Mouse (Mus musculus) lung, embryonic 14.5 days (tissue): Measurements from ENCODE around the gene Gm42669. TPM values are rescaled to one million over a fixed set of nuclear protein-coding genes. Genes with fewer than 3 reads are reported as not detected.

ENCODE experiments used
- ATAC-seq: fragments of 200-750 bp; cut with Nextera tagmentation; 2 replicates; pipeline ENCODE4 v1.8.0; 2017; ENCODE audit warnings: mild to moderate bottlenecking, moderate TSS enrichment, moderate library complexity; ENCODE audit not compliant: insufficient read depth
- DNase-seq: peaks from one replicate; pipeline ENCODE4 v3.0.0-alpha.2; 2015
- H3K27ac ChIP-seq: fragments of 300-500 bp; sonication (generic); 2 replicates; pipeline ENCODE4 v1.5.1; 2014; ENCODE audit warnings: low read depth, mild to moderate bottlenecking, moderate library complexity
- H3K27me3 ChIP-seq: fragments of 300-500 bp; sonication (generic); 2 replicates; pipeline ENCODE4 v1.6.1; 2014; ENCODE audit warnings: low read length, control low read depth; ENCODE audit not compliant: insufficient read depth
- H3K36me3 ChIP-seq: fragments of 300-500 bp; sonication (generic); 2 replicates; pipeline ENCODE4 v1.6.1; 2014; ENCODE audit warnings: control low read depth; ENCODE audit not compliant: insufficient read depth
- H3K4me1 ChIP-seq: fragments of 300-500 bp; sonication (generic); 2 replicates; pipeline ENCODE4 v1.6.1; 2014; ENCODE audit warnings: antibody characterized with exemption, control low read depth; ENCODE audit not compliant: insufficient read depth
- H3K4me2 ChIP-seq: fragments of 300-500 bp; sonication (generic); 2 replicates; pipeline ENCODE4 v1.6.1; 2014; ENCODE audit warnings: mild to moderate bottlenecking
- H3K4me3 ChIP-seq: fragments of 300-500 bp; sonication (generic); 2 replicates; pipeline ENCODE4 v1.5.1; 2014; ENCODE audit warnings: low read depth, low read length
- H3K9ac ChIP-seq: fragments of 300-500 bp; sonication (generic); 2 replicates; pipeline ENCODE4 v1.6.1; 2014
- H3K9me3 ChIP-seq: fragments of 300-500 bp; sonication (generic); 2 replicates; pipeline ENCODE4 v1.6.1; 2016; ENCODE audit warnings: low read depth, low read length, control low read depth
- CTCF ChIP-seq: IDR thresholded peaks from 2 replicates; pipeline ENCODE4 v1.5.1; 2016; ENCODE audit warnings: antibody characterized with exemption, low read depth
- WGBS: fragments of 180-500 bp; shearing (Covaris S2); extraction: QIAGEN DNeasy Blood & Tissue Kit; methylation state at CpG from one replicate; pipeline ENCODE4 v1.1.7; 2014; 5-methylcytosine and 5-hydroxymethylcytosine counted together
- polyA plus RNA-seq: library from polyadenylated mRNA; unstranded; fragments of >200 nt; fragmentation: Nextera tagmentation; extraction: Ambion mirVana; gene quantifications from 2 replicates; pipeline ENCODE4 v1.2.1, GENCODE M21; 2014

The Gm42669 gene
- polyA plus RNA-seq, 1 experiment from 2014 or later: 0.43 TPM

- Histone ChIP-seq H3K4me3 (no peak overlapping the region), H3K36me3 (no peaks in the 10 kb centered on the region), H3K4me1 (no peaks in the 10 kb centered on the region), H3K27ac (no peak overlapping the region), H3K4me2 (no peak overlapping the region), H3K9me3 (no peaks in the 10 kb centered on the region), H3K9ac (no peak overlapping the region), H3K27me3 (no peaks in the 10 kb centered on the region)
- WGBS: 81% methylated on average over 5 of the region's 5 CpGs
- no peak for ATAC-seq
- no peak for TF ChIP-seq CTCF
- DNase-seq: peak; percentile 30
These were observed 7.4 kb upstream of the Gm42669 start for GRCm38 (mm10) chr5:107499891-107500535.

- WGBS: 85% methylated on average over 1 of the region's 1 CpGs
These were observed 6.7 kb upstream of the Gm42669 start for GRCm38 (mm10) chr5:107500741-107501140.

GRCm38 (mm10) chr5:107510503-107510902 lies 3.1 kb downstream of the Gm42669 start:
- WGBS: 77% methylated on average over 10 of the region's 10 CpGs
- Histone ChIP-seq H3K27me3 (no peaks in the 10 kb centered on the region), H3K27ac (no peak overlapping the region), H3K4me3 (no peak overlapping the region), H3K4me1 (no peaks in the 10 kb centered on the region), H3K4me2 (no peak overlapping the region), H3K9me3 (no peaks in the 10 kb centered on the region), H3K36me3 (no peaks in the 10 kb centered on the region), H3K9ac (no peak overlapping the region)
- DNase-seq (no peak), ATAC-seq (no peak)
- TF ChIP-seq CTCF: no peak

More at GRCm38 (mm10) chr5:107500741-107501140, 6.7 kb upstream of the Gm42669 start:
- H3K27me3 ChIP-seq: no peaks in the 10 kb centered on the region
- H3K9me3 ChIP-seq: no peaks in the 10 kb centered on the region
- H3K9ac ChIP-seq: no peak overlapping the region
- DNase-seq: no peak
- no peak overlapping the region for H3K27ac ChIP-seq
- no peaks in the 10 kb centered on the region for H3K36me3 ChIP-seq
- ATAC-seq: no peak
- TF ChIP-seq CTCF: no peak
- no peak overlapping the region for H3K4me2 ChIP-seq
- no peak overlapping the region for H3K4me3 ChIP-seq
- H3K4me1 ChIP-seq: no peaks in the 10 kb centered on the region

GRCm38 (mm10) chr5:107511326-107511725 lies 3.9 kb downstream of the Gm42669 start:
- Histone ChIP-seq H3K9me3 (no peaks in the 10 kb centered on the region), H3K36me3 (no peaks in the 10 kb centered on the region), H3K4me3 (no peak overlapping the region), H3K9ac (no peak overlapping the region), H3K4me2 (no peak overlapping the region), H3K27ac (no peak overlapping the region), H3K27me3 (no peaks in the 10 kb centered on the region), H3K4me1 (no peaks in the 10 kb centered on the region)
- ATAC-seq (no peak), DNase-seq (peak; percentile 51)
- 26% methylated on average over 2 of the region's 2 CpGs for WGBS
- TF ChIP-seq CTCF: no peak

GRCm38 (mm10) chr5:107513583-107513982 lies 6.2 kb downstream of the Gm42669 start:
- Histone ChIP-seq H3K9me3 (no peaks in the 10 kb centered on the region), H3K27ac (no peak overlapping the region), H3K27me3 (no peaks in the 10 kb centered on the region), H3K4me1 (no peaks in the 10 kb centered on the region), H3K36me3 (no peaks in the 10 kb centered on the region), H3K4me2 (no peak overlapping the region), H3K9ac (no peak overlapping the region), H3K4me3 (no peak overlapping the region)
- DNase-seq: peak; percentile 62
- 50% methylated on average over 7 of the region's 7 CpGs for WGBS
- TF ChIP-seq CTCF: peak; percentile 72
- ATAC-seq: peak; percentile 35; the same call in 1 of the 2 replicates

GRCm38 (mm10) chr5:107515453-107515852 lies 8.0 kb downstream of the Gm42669 start:
- WGBS: 92% methylated on average over 3 of the region's 3 CpGs
- H3K9ac ChIP-seq: no peak overlapping the region

GRCm38 (mm10) chr5:107516087-107516486 lies 8.7 kb downstream of the Gm42669 start:
- H3K27me3 ChIP-seq: no peaks in the 10 kb centered on the region
- H3K4me1 ChIP-seq: no peaks in the 10 kb centered on the region
- H3K9ac ChIP-seq: no peak overlapping the region
- no peak overlapping the region for H3K4me3 ChIP-seq
- WGBS: 89% methylated on average over 1 of the region's 1 CpGs
- DNase-seq (no peak), ATAC-seq (no peak)
- no peaks in the 10 kb centered on the region for H3K36me3 ChIP-seq
- no peak overlapping the region for H3K4me2 ChIP-seq
- no peaks in the 10 kb centered on the region for H3K9me3 ChIP-seq
- TF ChIP-seq CTCF: no peak
- no peak overlapping the region for H3K27ac ChIP-seq

More at GRCm38 (mm10) chr5:107515453-107515852, 8.0 kb downstream of the Gm42669 start:
- no peak overlapping the region for H3K4me3 ChIP-seq
- no peaks in the 10 kb centered on the region for H3K36me3 ChIP-seq
- no peaks in the 10 kb centered on the region for H3K9me3 ChIP-seq
- DNase-seq (no peak), ATAC-seq (no peak)
- H3K4me1 ChIP-seq: no peaks in the 10 kb centered on the region
- H3K27me3 ChIP-seq: no peaks in the 10 kb centered on the region
- no peak overlapping the region for H3K4me2 ChIP-seq
- no peak overlapping the region for H3K27ac ChIP-seq
- no peak for TF ChIP-seq CTCF
